Mouse (Mus musculus) neural tube, embryonic 12.5 days (tissue): Measurements from ENCODE around the gene Elovl1. TPM values are rescaled to one million over a fixed set of nuclear protein-coding genes. Genes with fewer than 3 reads are reported as not detected.

ENCODE experiments used
- ATAC-seq: fragments of 200-750 bp; cut with Nextera tagmentation; 2 replicates; pipeline ENCODE4 v1.8.0; 2017; ENCODE audit warnings: low read depth, mild to moderate bottlenecking, moderate TSS enrichment, moderate library complexity; ENCODE audit not compliant: low FRiP score
- H3K27ac ChIP-seq: fragments of 300-500 bp; sonication (generic); 2 replicates; pipeline ENCODE4 v1.5.1; 2016
- H3K27me3 ChIP-seq: fragments of 300-500 bp; sonication (generic); replicated peaks from 2 replicates; pipeline ENCODE4 v1.6.1; 2016; ENCODE audit warnings: mild to moderate bottlenecking
- H3K36me3 ChIP-seq: fragments of 300-500 bp; sonication (generic); 2 replicates; pipeline ENCODE4 v1.6.1; 2016; ENCODE audit warnings: mild to moderate bottlenecking
- H3K4me1 ChIP-seq: fragments of 300-500 bp; sonication (generic); 2 replicates; pipeline ENCODE4 v1.6.1; 2016
- H3K4me2 ChIP-seq: fragments of 300-500 bp; sonication (generic); replicated peaks from 2 replicates; pipeline ENCODE4 v1.6.1; 2016; ENCODE audit warnings: mild to moderate bottlenecking
- H3K4me3 ChIP-seq: fragments of 300-500 bp; sonication (generic); 2 replicates; pipeline ENCODE4 v1.5.1; 2016
- H3K9ac ChIP-seq: fragments of 300-500 bp; sonication (generic); 2 replicates; pipeline ENCODE4 v1.6.1; 2016; ENCODE audit warnings: mild to moderate bottlenecking
- H3K9me3 ChIP-seq: fragments of 300-500 bp; sonication (generic); 2 replicates; pipeline ENCODE4 v1.6.1; 2016; ENCODE audit warnings: mild to moderate bottlenecking
- WGBS: fragments of 180-500 bp; shearing (Covaris S2); methylation state at CpG from one replicate; pipeline ENCODE4 v1.1.7; 2016; 5-methylcytosine and 5-hydroxymethylcytosine counted together
- polyA plus RNA-seq: library from polyadenylated mRNA; unstranded; fragments of >200 nt; fragmentation: Nextera tagmentation; extraction: Ambion mirVana; gene quantifications from 2 replicates; pipeline ENCODE4 v1.2.1, GENCODE M21; 2016

Gene Elovl1
- polyA plus RNA-seq, 1 experiment from 2014 or later, result 40.6 TPM

DNA sequence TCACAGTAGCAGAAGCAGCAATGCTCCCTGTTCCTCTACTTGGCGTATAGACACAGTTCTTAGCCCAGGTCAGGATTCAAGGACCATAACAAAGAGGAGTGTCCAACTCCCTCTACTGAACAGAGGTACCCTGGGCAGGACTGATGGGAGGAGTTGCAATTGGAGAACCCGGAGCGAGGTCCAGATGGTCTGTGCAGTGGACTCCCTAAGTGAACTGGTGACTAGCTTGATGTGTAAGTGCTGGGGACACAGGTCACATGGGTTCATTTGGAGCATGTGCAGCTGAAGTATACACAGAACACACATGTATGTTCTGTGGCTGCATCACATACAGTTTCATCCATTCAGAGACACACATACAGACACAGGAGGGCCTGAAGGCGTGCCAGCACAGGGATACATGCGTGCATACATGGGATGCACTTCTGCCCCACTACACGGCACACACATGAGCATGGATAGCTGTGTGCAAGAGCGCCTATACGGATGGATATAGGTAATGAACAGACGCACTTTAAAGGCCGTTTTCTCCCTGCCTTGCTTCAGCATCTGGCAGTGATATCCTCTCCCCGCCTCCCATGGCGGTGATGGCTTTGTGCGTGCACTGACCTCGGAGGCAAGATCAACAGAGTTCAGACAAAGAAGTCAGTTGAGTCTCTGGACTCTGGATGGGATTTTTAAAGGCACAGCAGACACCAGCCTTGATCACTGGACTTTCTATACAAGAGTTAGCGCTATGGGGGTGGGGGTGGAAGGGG, 49.1 kb downstream of the Elovl1 start:
- no peaks in the 10 kb centered on the region for H3K27me3 ChIP-seq
- no peaks in the 10 kb centered on the region for H3K9me3 ChIP-seq
- H3K4me2 ChIP-seq, result no peak overlapping the region
- WGBS, result 47% methylated on average over 15 of the region's 15 CpGs
- H3K4me1 ChIP-seq, result no peaks in the 10 kb centered on the region
- no peak overlapping the region for H3K27ac ChIP-seq
- no peak overlapping the region for H3K4me3 ChIP-seq
- H3K9ac ChIP-seq, result no peak overlapping the region
- no peak for ATAC-seq
- H3K36me3 ChIP-seq, result no peaks in the 10 kb centered on the region

Other genes with a start within 250 kb of the Elovl1 start
- gene Kdm4a, start 248.1 kb upstream of the Elovl1 start, polyA plus RNA-seq, result 55.1 and 62.3 TPM in 2 replicates
- 109 and 122 TPM in 2 replicates for gene Ptprf, start 136.7 kb upstream of the Elovl1 start, polyA plus RNA-seq
- gene Szt2, start 18.8 kb upstream of the Elovl1 start, polyA plus RNA-seq, result 10.8 and 11.8 TPM in 2 replicates
- 127 and 137 TPM in 2 replicates for gene Med8, start 18.8 kb upstream of the Elovl1 start, polyA plus RNA-seq
- 165 and 181 TPM in 2 replicates for gene Cdc20, start 9.3 kb downstream of the Elovl1 start, polyA plus RNA-seq
- 0.46 and 0.68 TPM in 2 replicates for gene Mpl, start 29.4 kb downstream of the Elovl1 start, polyA plus RNA-seq
- 23.2 and 23.5 TPM in 2 replicates for gene Tie1, start 62.0 kb downstream of the Elovl1 start, polyA plus RNA-seq
- 0.56 TPM in 1 of 2 replicates, not detected in the other for gene 2610528J11Rik, start 98.9 kb downstream of the Elovl1 start, polyA plus RNA-seq
- gene Tmem125, start 116.0 kb downstream of the Elovl1 start, polyA plus RNA-seq, result 0.23 TPM in 1 of 2 replicates, not detected in the other
- 1.2 and 1.3 TPM in 2 replicates for gene Cfap57, start 192.7 kb downstream of the Elovl1 start, polyA plus RNA-seq
- gene Ebna1bp2, start 192.7 kb downstream of the Elovl1 start, polyA plus RNA-seq, result 151 and 158 TPM in 2 replicates
- not detected in 2 replicates for gene Olfr62, start 230.9 kb downstream of the Elovl1 start, polyA plus RNA-seq